Mouse (Mus musculus): ENCODE data around the gene Ptpn1. TPM values are rescaled to one million over a fixed set of nuclear protein-coding genes. Genes with fewer than 3 reads are reported as not detected.

Ptpn1 gene
- polyA plus RNA-seq, 1 experiment from 2014 or later: 22.4 TPM

Other genes with a start within 250 kb of the Ptpn1 start
- 0.46 and 0.61 TPM in 2 replicates for gene Cebpb, start 243.1 kb upstream of the Ptpn1 start, polyA plus RNA-seq (2015; fragmentation: Nextera tagmentation; extraction: Ambion mirVana)
- gene Tmem189, start 242.2 kb upstream of the Ptpn1 start, polyA plus RNA-seq (2015; fragmentation: Nextera tagmentation; extraction: Ambion mirVana): 13.7 and 14.0 TPM in 2 replicates
- gene Ripor3, start 78.6 kb downstream of the Ptpn1 start, polyA plus RNA-seq (2015; fragmentation: Nextera tagmentation; extraction: Ambion mirVana): 0.81 and 1.2 TPM in 2 replicates
- gene Pard6b, start 148.9 kb downstream of the Ptpn1 start, polyA plus RNA-seq (2015; fragmentation: Nextera tagmentation; extraction: Ambion mirVana): 2.3 and 2.7 TPM in 2 replicates